Mouse (Mus musculus) heart, postnatal 0 days (tissue): ENCODE measurements at regions not wholly inside any gene's neighbourhood (a gene's known extent, or its start where the extent isn't known, plus 50 kb on each side); places are given as distances from the start of the nearest gene placed in this dataset.

Experiments
- CTCF ChIP-seq: IDR thresholded peaks from 2 replicates; pipeline ENCODE4 v1.5.1; 2016; ENCODE audit warnings: antibody characterized with exemption, control low read depth, low read depth
- EP300 ChIP-seq: IDR thresholded peaks from 2 replicates; pipeline ENCODE4 v1.6.1; 2016; ENCODE audit warnings: antibody characterized with exemption, low read depth

GRCm38 (mm10) chr1:90404717-90405487 is 197.9 kb upstream of the Cops8 start:
- TF ChIP-seq CTCF (no peak), EP300 (no peak)
